Mouse (Mus musculus) midbrain, embryonic 14.5 days (tissue): ENCODE data around the gene Rcn3. TPM values are rescaled to one million over a fixed set of nuclear protein-coding genes. Genes with fewer than 3 reads are reported as not detected.

ENCODE experiments used
- ATAC-seq: fragments of 200-750 bp; cut with Nextera tagmentation; 2 replicates; pipeline ENCODE4 v1.8.0; 2017; ENCODE audit warnings: moderate number of reproducible peaks, moderate library complexity; ENCODE audit not compliant: low FRiP score, low TSS enrichment
- DNase-seq: peaks from one replicate; pipeline ENCODE4 v3.0.0-alpha.2; 2015
- H3K27ac ChIP-seq: fragments of 300-500 bp; sonication (generic); replicated peaks from 2 replicates; pipeline ENCODE4 v1.5.1; 2014; ENCODE audit warnings: mild to moderate bottlenecking, low read depth, low read length, moderate library complexity
- H3K27me3 ChIP-seq: fragments of 300-500 bp; sonication (generic); 2 replicates; pipeline ENCODE4 v1.6.1; 2014; ENCODE audit warnings: low read length, control low read depth, mixed read lengths; ENCODE audit not compliant: control insufficient read depth, insufficient read depth
- H3K36me3 ChIP-seq: fragments of 300-500 bp; sonication (generic); 2 replicates; pipeline ENCODE4 v1.6.1; 2014; ENCODE audit warnings: low read length, control low read depth; ENCODE audit not compliant: control insufficient read depth, insufficient read depth
- H3K4me1 ChIP-seq: fragments of 300-500 bp; sonication (generic); 2 replicates; pipeline ENCODE4 v1.6.1; 2014; ENCODE audit warnings: mild to moderate bottlenecking, antibody characterized with exemption, low read length, control low read depth; ENCODE audit not compliant: control insufficient read depth, insufficient read depth
- H3K4me2 ChIP-seq: fragments of 300-500 bp; sonication (generic); 2 replicates; pipeline ENCODE4 v1.6.1; 2014; ENCODE audit warnings: mild to moderate bottlenecking, low read length, moderate library complexity
- H3K4me3 ChIP-seq: fragments of 300-500 bp; sonication (generic); replicated peaks from 2 replicates; pipeline ENCODE4 v1.5.1; 2014; ENCODE audit warnings: low read depth, low read length
- H3K9ac ChIP-seq: fragments of 300-500 bp; sonication (generic); replicated peaks from 2 replicates; pipeline ENCODE4 v1.6.1; 2014; ENCODE audit warnings: mild to moderate bottlenecking, low read length, moderate library complexity
- H3K9me3 ChIP-seq: fragments of 300-500 bp; sonication (generic); 2 replicates; pipeline ENCODE4 v1.6.1; 2016; ENCODE audit warnings: low read length, control low read depth, mixed read lengths; ENCODE audit not compliant: control insufficient read depth
- WGBS: fragments of 180-500 bp; shearing (Covaris S2); extraction: QIAGEN DNeasy Blood & Tissue Kit; methylation state at CpG from one replicate; pipeline ENCODE4 v1.1.7; 2014; 5-methylcytosine and 5-hydroxymethylcytosine counted together
- polyA plus RNA-seq: library from polyadenylated mRNA; unstranded; fragments of >200 nt; fragmentation: Nextera tagmentation; extraction: Ambion mirVana; gene quantifications from 2 replicates; pipeline ENCODE4 v1.2.1, GENCODE M21; 2014

The Rcn3 gene
- polyA plus RNA-seq, 1 experiment from 2014 or later, result 59.3 TPM

DNA sequence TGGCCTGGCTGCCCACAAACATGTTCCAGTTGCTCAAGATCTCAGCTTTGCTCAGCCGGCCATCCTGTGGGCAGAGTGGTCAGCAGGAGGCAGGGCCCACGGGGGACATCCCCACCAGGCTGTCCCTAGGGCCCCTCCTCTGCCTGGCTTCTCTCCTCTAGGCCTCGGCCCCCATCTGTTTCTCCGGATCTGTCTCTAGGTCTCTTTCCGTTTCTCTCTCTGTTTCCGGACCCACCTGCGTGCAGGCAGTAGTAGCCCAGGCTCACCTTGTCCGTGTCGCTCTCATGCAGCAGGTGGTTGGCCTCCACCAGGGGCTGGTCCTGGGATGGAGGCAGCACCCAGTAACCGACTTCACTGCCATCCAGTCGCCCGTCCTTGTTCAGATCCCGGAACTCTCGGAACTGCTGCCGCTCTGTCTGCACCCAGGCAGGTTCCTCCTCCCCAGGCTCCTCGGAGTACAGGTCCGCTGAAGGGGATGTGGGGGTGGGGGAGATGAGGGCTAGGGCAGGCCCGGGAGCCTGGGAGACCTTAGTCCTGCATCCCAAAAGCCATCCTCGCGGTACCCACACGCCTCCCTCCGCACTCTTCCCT is 8.6 kb downstream of the Rcn3 start:
- Histone ChIP-seq H3K4me3 (no peak overlapping the region), H3K27ac (0 out of 2 replicates have a peak overlapping the region, but pooled peaks have one; percentile 49), H3K9ac (no peak overlapping the region), H3K4me2 (no peak overlapping the region), H3K36me3 (peaks cover 7% of the 10 kb centered on the region), H3K9me3 (no peaks in the 10 kb centered on the region), H3K27me3 (no peaks in the 10 kb centered on the region), H3K4me1 (no peaks in the 10 kb centered on the region)
- DNase-seq (no peak), ATAC-seq (no peak)
- WGBS, result 89% methylated on average over 22 of the region's 22 CpGs

DNA sequence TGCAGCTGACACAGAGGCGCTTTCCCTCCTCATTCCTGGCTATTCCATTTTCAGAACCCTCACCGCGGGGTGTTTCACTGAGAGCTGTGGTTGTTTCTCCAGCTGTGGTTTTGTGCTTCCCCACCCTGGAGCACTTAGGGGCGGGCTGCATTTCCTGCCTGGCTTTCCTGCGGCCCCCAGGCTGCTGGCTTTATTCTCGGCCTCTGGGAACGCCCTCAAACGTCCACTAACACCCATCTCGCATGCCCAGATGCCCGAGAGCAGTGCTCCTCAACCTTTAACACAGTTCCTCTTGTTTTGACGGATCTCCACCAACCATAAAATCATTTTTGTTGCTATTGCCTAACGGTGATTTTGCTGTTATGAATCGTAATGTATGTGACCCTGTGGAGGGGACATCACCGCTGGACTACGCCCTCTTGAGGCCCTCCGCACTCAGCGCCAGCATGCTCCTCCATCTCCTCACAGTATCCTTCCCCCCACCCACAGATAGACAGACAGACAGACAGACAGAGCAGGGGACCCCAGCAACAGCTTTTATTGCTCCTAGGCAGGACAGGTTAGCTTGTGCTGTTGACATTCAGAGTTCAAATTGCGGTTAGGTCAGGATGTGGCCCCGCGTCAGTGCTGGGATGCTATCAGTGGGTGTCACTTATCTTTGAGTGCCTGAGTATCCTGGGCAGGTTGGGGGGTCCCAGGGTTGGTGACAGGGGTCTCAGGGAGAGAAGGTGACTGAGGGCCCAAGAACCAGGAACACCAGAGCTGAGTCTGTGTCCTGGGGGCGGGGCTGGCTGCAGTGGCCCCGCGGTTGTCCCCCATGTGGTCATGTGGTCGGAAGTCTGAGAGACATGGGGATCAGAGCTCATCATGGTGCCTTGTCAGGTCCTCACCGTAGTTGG is 9.4 kb downstream of the Rcn3 start:
- Histone ChIP-seq H3K9me3 (no peaks in the 10 kb centered on the region), H3K27me3 (no peaks in the 10 kb centered on the region), H3K9ac (0 out of 2 replicates have a peak overlapping the region, but pooled peaks have one; percentile 12), H3K4me3 (no peak overlapping the region), H3K4me2 (no peak overlapping the region), H3K4me1 (no peaks in the 10 kb centered on the region), H3K36me3 (peaks cover 10% of the 10 kb centered on the region), H3K27ac (peak overlapping the region; percentile 49; the same call in 1 of the 2 replicates)
- ATAC-seq (no peak), DNase-seq (peak; percentile 24)
- WGBS, result 80% methylated on average over 25 of the region's 25 CpGs

DNA sequence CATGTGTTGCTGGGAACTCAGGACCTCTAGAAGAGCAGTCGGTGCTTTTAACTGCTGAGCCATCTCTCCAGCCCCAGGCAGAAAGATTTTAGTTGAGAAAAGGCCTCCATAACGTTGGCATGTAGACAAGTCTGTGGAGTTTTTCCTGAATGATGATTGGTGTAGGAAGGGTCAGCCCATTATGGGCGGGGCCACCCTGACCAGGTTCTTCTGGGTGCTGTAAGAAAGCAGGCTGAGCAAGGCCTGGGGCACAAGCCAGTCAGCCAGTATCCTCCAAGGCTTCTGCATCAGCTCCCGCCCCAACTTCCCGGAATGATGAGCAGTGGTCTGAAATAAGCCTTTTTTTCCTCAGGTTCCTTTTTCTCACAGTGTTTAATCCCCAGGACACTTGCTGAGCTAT is 11.0 kb downstream of the Rcn3 start:
- H3K27me3 ChIP-seq, result no peaks in the 10 kb centered on the region
- no peak overlapping the region for H3K4me2 ChIP-seq
- H3K9me3 ChIP-seq, result no peaks in the 10 kb centered on the region
- H3K4me1 ChIP-seq, result no peaks in the 10 kb centered on the region
- no peak overlapping the region for H3K4me3 ChIP-seq
- H3K27ac ChIP-seq, result no peak overlapping the region
- DNase-seq (no peak), ATAC-seq (no peak)
- H3K9ac ChIP-seq, result no peak overlapping the region
- WGBS, result 47% methylated on average over 5 of the region's 5 CpGs
- peaks cover 18% of the 10 kb centered on the region; the same call in 1 of the 2 replicates for H3K36me3 ChIP-seq

- H3K27me3 ChIP-seq, result no peaks in the 10 kb centered on the region
- H3K9ac ChIP-seq, result no peak overlapping the region
- ATAC-seq (peak; percentile 41; the same call in 1 of the 2 replicates), DNase-seq (peak; percentile 95)
- 0% methylated on average over 10 of the region's 10 CpGs for WGBS
- H3K4me2 ChIP-seq, result no peak overlapping the region
- H3K4me3 ChIP-seq, result no peak overlapping the region
- H3K36me3 ChIP-seq, result peaks cover 30% of the 10 kb centered on the region
- no peaks in the 10 kb centered on the region for H3K9me3 ChIP-seq
- H3K27ac ChIP-seq, result no peak overlapping the region
- no peaks in the 10 kb centered on the region for H3K4me1 ChIP-seq
These were observed 12.2 kb downstream of the Rcn3 start for GRCm38 (mm10) chr7:45079856-45080255.

GRCm38 (mm10) chr7:45078513-45078912 is 13.5 kb downstream of the Rcn3 start:
- Histone ChIP-seq H3K9me3 (no peaks in the 10 kb centered on the region), H3K36me3 (peaks cover 33% of the 10 kb centered on the region), H3K9ac (no peak overlapping the region), H3K27ac (no peak overlapping the region), H3K27me3 (no peaks in the 10 kb centered on the region), H3K4me2 (no peak overlapping the region), H3K4me3 (no peak overlapping the region), H3K4me1 (no peaks in the 10 kb centered on the region)
- ATAC-seq, result no peak; the same call in 1 of the 2 replicates
- DNase-seq, result peak; percentile 85
- WGBS, result 40% methylated on average over 9 of the region's 9 CpGs

- H3K27me3 ChIP-seq, result no peaks in the 10 kb centered on the region
- no peak for DNase-seq
- H3K9ac ChIP-seq, result no peak overlapping the region
- peaks cover 33% of the 10 kb centered on the region for H3K36me3 ChIP-seq
- no peak overlapping the region for H3K27ac ChIP-seq
- H3K9me3 ChIP-seq, result no peaks in the 10 kb centered on the region
- H3K4me1 ChIP-seq, result no peaks in the 10 kb centered on the region
- H3K4me3 ChIP-seq, result no peak overlapping the region
- WGBS, result 92% methylated on average over 2 of the region's 2 CpGs
- no peak overlapping the region for H3K4me2 ChIP-seq
- ATAC-seq, result no peak
These were observed 14.2 kb downstream of the Rcn3 start for GRCm38 (mm10) chr7:45077829-45078228.

GRCm38 (mm10) chr7:45077322-45077721 is 14.7 kb downstream of the Rcn3 start:
- no peaks in the 10 kb centered on the region for H3K4me1 ChIP-seq
- ATAC-seq, result no peak
- no peak overlapping the region for H3K4me3 ChIP-seq
- peaks cover 33% of the 10 kb centered on the region for H3K36me3 ChIP-seq
- H3K9me3 ChIP-seq, result no peaks in the 10 kb centered on the region
- H3K27ac ChIP-seq, result no peak overlapping the region
- H3K4me2 ChIP-seq, result no peak overlapping the region
- no peaks in the 10 kb centered on the region for H3K27me3 ChIP-seq
- DNase-seq, result no peak
- WGBS, result 89% methylated on average over 14 of the region's 14 CpGs
- H3K9ac ChIP-seq, result no peak overlapping the region

GRCm38 (mm10) chr7:45076501-45076900 is 15.5 kb downstream of the Rcn3 start:
- Histone ChIP-seq H3K4me3 (no peak overlapping the region), H3K27me3 (no peaks in the 10 kb centered on the region), H3K9me3 (no peaks in the 10 kb centered on the region), H3K9ac (no peak overlapping the region), H3K27ac (no peak overlapping the region), H3K36me3 (peaks cover 33% of the 10 kb centered on the region), H3K4me1 (no peaks in the 10 kb centered on the region), H3K4me2 (no peak overlapping the region)
- no peak for ATAC-seq
- DNase-seq, result no peak
- 92% methylated on average over 30 of the region's 30 CpGs for WGBS
